Comparison of ENCODE assay signal across 8 mouse cellular contexts in genomic region chr5:32136301-32136863, GRCm38 (mm10). TPM values are rescaled to one million over a fixed set of nuclear protein-coding genes. Genes with fewer than 3 reads are reported as not detected.
DNase-seq lines count a peak whose midpoint lies in the region; ATAC-seq and TF ChIP-seq lines count a peak whose summit lies in the region.

No protein-coding gene starts in this region.

- peak; percentile 77 for TF ChIP-seq POLR2A in heart, adult 2 months (IDR thresholded peaks at IDR 0.05; ENCODE audit: insufficient read depth, low read depth, low read length)
- TF ChIP-seq POLR2A in kidney, adult 2 months (IDR thresholded peaks at IDR 0.05; ENCODE audit: low read depth, low read length): peak; percentile 21
- TF ChIP-seq POLR2A in liver, adult 2 months (IDR thresholded peaks at IDR 0.05; ENCODE audit: extremely low read depth, insufficient read depth, low read length): peak; percentile 67

- H3K4me1 ChIP-seq in heart, adult 2 months (ENCODE audit: control insufficient read depth, insufficient read depth, low read length): peaks cover 8% of the 10 kb centered on the region
- peaks cover 11% of the 10 kb centered on the region; the same call in 1 of the 2 replicates for H3K4me1 ChIP-seq in kidney, adult 2 months (ENCODE audit: control insufficient read depth, insufficient read depth, low read length)
- H3K4me1 ChIP-seq in liver, adult 2 months (ENCODE audit: control insufficient read depth, insufficient read depth, low read length): peaks cover 20% of the 10 kb centered on the region
- peaks cover 4% of the 10 kb centered on the region for H3K4me1 ChIP-seq in stomach, postnatal 0 days (replicated peaks; ENCODE audit: control insufficient read depth, insufficient read depth)

- H3K4me3 ChIP-seq in heart, adult 2 months: peak overlapping the region; percentile 96
- H3K4me3 ChIP-seq in kidney, adult 2 months (ENCODE audit: insufficient read depth, low read depth, low read length): peak overlapping the region; percentile 96
- H3K4me3 ChIP-seq in liver, adult 2 months (ENCODE audit: insufficient read depth, low read depth, low read length): peak overlapping the region; percentile 72
- H3K4me3 ChIP-seq in stomach, postnatal 0 days (ENCODE audit: low read depth, low read length): peak overlapping the region; percentile 95

- no peak for TF ChIP-seq CTCF in heart, adult 2 months (IDR thresholded peaks at IDR 0.05)
- TF ChIP-seq CTCF in kidney, adult 2 months (conservative IDR thresholded peaks at IDR 0.05; ENCODE audit: insufficient read depth, insufficient read length, low read depth, low read length): no peak
- TF ChIP-seq CTCF in liver, adult 2 months (IDR thresholded peaks at IDR 0.05; ENCODE audit: low read depth, low read length): no peak
- 0 out of 2 replicates have a peak, but pooled peaks have one; percentile 2 for TF ChIP-seq CTCF in stomach, postnatal 0 days (IDR thresholded peaks at IDR 0.05; ENCODE audit: low read depth)

- intact Hi-C loops in heart, adult 2 months (cut with DNase I): loop anchor here (1.0 to 5.0 kb wide), 3 partner anchors 61 to 524 kb away; partner anchors contain the start of genes Babam2 and Rbks

- no peak for TF ChIP-seq EP300 in heart, adult 2 months (IDR thresholded peaks at IDR 0.05; ENCODE audit: insufficient read depth, low read depth, low read length)
- peak; percentile 23 for TF ChIP-seq EP300 in stomach, postnatal 0 days (optimal IDR thresholded peaks at IDR 0.05)

- H3K27ac ChIP-seq in heart, adult 2 months: peak overlapping the region; percentile 99
- H3K27ac ChIP-seq in kidney, adult 2 months (ENCODE audit: insufficient read depth, low read depth, low read length): peak overlapping the region; percentile 97
- H3K27ac ChIP-seq in liver, adult 2 months (replicated peaks; ENCODE audit: insufficient read depth, low read depth, low read length): peak overlapping the region; percentile 98
- peak overlapping the region; percentile 100 for H3K27ac ChIP-seq in stomach, postnatal 0 days (replicated peaks)

- no peaks in the 10 kb centered on the region for H3K9me3 ChIP-seq in stomach, postnatal 0 days (ENCODE audit: control insufficient read depth, low read length)

- H3K36me3 ChIP-seq in heart, adult 2 months (ENCODE audit: control insufficient read depth, insufficient read depth, low read length): peaks cover 8% of the 10 kb centered on the region; the same call in 1 of the 2 replicates
- no peaks in the 10 kb centered on the region for H3K36me3 ChIP-seq in kidney, adult 2 months (ENCODE audit: control insufficient read depth, insufficient read depth, low read length)
- no peaks in the 10 kb centered on the region for H3K36me3 ChIP-seq in liver, adult 2 months (ENCODE audit: control insufficient read depth, insufficient read depth, low read length)
- H3K36me3 ChIP-seq in stomach, postnatal 0 days (ENCODE audit: control insufficient read depth, insufficient read depth, low read length): no peaks in the 10 kb centered on the region

- H3K9ac ChIP-seq in heart, adult 2 months (ENCODE audit: low read depth, low read length): peak overlapping the region; percentile 92
- peak overlapping the region; percentile 94 for H3K9ac ChIP-seq in liver, adult 2 months (ENCODE audit: low read depth, low read length)
- peak overlapping the region; percentile 99 for H3K9ac ChIP-seq in stomach, postnatal 0 days (ENCODE audit: low read length)

- peak; percentile 79 for DNase-seq in urinary bladder, adult 2 months (ENCODE audit: low spot score)
- DNase-seq in urinary bladder, postnatal 10 days (ENCODE audit: low spot score): no peak
- DNase-seq in embryo, embryonic 11 days: peak; percentile 54
- peak; percentile 90 for DNase-seq in heart, adult 2 months
- peak; percentile 88 for DNase-seq in kidney, adult 2 months
- DNase-seq in liver, adult 2 months (ENCODE audit: extremely low read depth, low read depth, low spot score): peak; percentile 70
- DNase-seq in naive thymus-derived CD4-positive, alpha-beta T cell, adult 2 months (ENCODE audit: low read depth): peak; percentile 73
- peak; percentile 84 for DNase-seq in stomach, postnatal 0 days (ENCODE audit: low spot score)

- no peaks in the 10 kb centered on the region for H3K27me3 ChIP-seq in heart, adult 2 months (ENCODE audit: control insufficient read depth, insufficient read depth, low read length)
- no peaks in the 10 kb centered on the region for H3K27me3 ChIP-seq in kidney, adult 2 months (replicated peaks; ENCODE audit: control insufficient read depth, insufficient read depth, low read length)
- no peaks in the 10 kb centered on the region for H3K27me3 ChIP-seq in liver, adult 2 months (ENCODE audit: control insufficient read depth, insufficient read depth, low read length)
- no peaks in the 10 kb centered on the region for H3K27me3 ChIP-seq in stomach, postnatal 0 days (ENCODE audit: control insufficient read depth, insufficient read depth, low read length)

- peak overlapping the region; percentile 79 for H3K4me2 ChIP-seq in stomach, postnatal 0 days (replicated peaks; ENCODE audit: low read depth)

- no peak for ATAC-seq in stomach, postnatal 0 days (ENCODE audit: low FRiP score, low TSS enrichment)

- under 1% methylated on average over 62 of the region's 63 CpGs for WGBS in heart, adult 2 months
- under 1% methylated on average over 63 of the region's 63 CpGs for WGBS in kidney, adult 2 months
- WGBS in liver, adult 2 months: under 1% methylated on average over 63 of the region's 63 CpGs
- under 1% methylated on average over 53 of the region's 63 CpGs for whole genome bisulfite sequencing in stomach, postnatal 0 days

- H3K79me2 ChIP-seq in heart, adult 2 months (replicated peaks; ENCODE audit: control insufficient read depth, insufficient read depth, low read length): no peaks in the 10 kb centered on the region
- H3K79me2 ChIP-seq in liver, adult 2 months (ENCODE audit: control insufficient read depth, insufficient read depth, low read length): peaks cover 6% of the 10 kb centered on the region

RNA-seq across cellular contexts. Expression of gene Fosl2, which starts 0.8 kb away (rescaled TPM):
- polyA plus RNA-seq in urinary bladder, adult 2 months (2012; rRNA removed): 44.7 and 51.4 TPM in 2 replicates
- total RNA-seq in heart, adult 2 months (2021): 10 to 100 TPM; 21.2 to 26.6 TPM
- 10.2 and 11.9 TPM in 2 replicates for polyA plus RNA-seq in heart, adult 2 months (2012; rRNA removed)
- polyA plus RNA-seq in kidney, adult 2 months (2012; rRNA removed): 7.5 and 9.0 TPM in 2 replicates
- 2.1 and 4.2 TPM in 2 replicates for total RNA-seq in liver, adult 2 months (2014; rRNA removed)
- polyA plus RNA-seq in liver, adult 2 months (2012; rRNA removed): 2.6 and 4.4 TPM in 2 replicates
- 10.5 and 11.7 TPM in 2 replicates for polyA plus RNA-seq in stomach, postnatal 0 days (2015; fragmentation: Nextera tagmentation; extraction: Ambion mirVana)

Comparison
In these comparisons a context has a peak if more than half of its experiments do, and no peak if none do; other contexts are left out.
1. POLR2A ChIP-seq: peak in every context shown above with its lines; median percentile 77 in heart, adult 2 months; 67 in liver, adult 2 months; 21 in kidney, adult 2 months.